Mouse (Mus musculus) forebrain, embryonic 14.5 days (tissue): ENCODE measurements at regions not wholly inside any gene's neighbourhood (a gene's known extent, or its start where the extent isn't known, plus 50 kb on each side); places are given as distances from the start of the nearest gene placed in this dataset.
A peak's percentile ranks its signal among the peaks of the same experiment; 100 is the strongest.

Experiments
- ATAC-seq: fragments of 200-750 bp; cut with Nextera tagmentation; 2 replicates; pipeline ENCODE4 v1.8.0; 2017; ENCODE audit warnings: mild to moderate bottlenecking, moderate library complexity
- DNase-seq: peaks from one replicate; pipeline ENCODE4 v3.0.0-alpha.2; 2015; ENCODE audit warnings: low spot score
- H3K27ac ChIP-seq: fragments of 300-500 bp; sonication (generic); 2 replicates; pipeline ENCODE4 v1.5.1; 2014; ENCODE audit warnings: low read depth, mild to moderate bottlenecking, control low read depth, low read length, moderate library complexity
- H3K27me3 ChIP-seq: fragments of 300-500 bp; sonication (generic); replicated peaks from 2 replicates; pipeline ENCODE4 v1.6.1; 2014; ENCODE audit warnings: low read length, control low read depth, mixed read lengths; ENCODE audit not compliant: control insufficient read depth, insufficient read depth
- H3K36me3 ChIP-seq: fragments of 300-500 bp; sonication (generic); 2 replicates; pipeline ENCODE4 v1.6.1; 2014; ENCODE audit warnings: low read length, control low read depth; ENCODE audit not compliant: control insufficient read depth, insufficient read depth
- H3K4me1 ChIP-seq: fragments of 300-500 bp; sonication (generic); 2 replicates; pipeline ENCODE4 v1.6.1; 2014; ENCODE audit warnings: antibody characterized with exemption, low read length, control low read depth; ENCODE audit not compliant: control insufficient read depth, insufficient read depth
- H3K4me2 ChIP-seq: fragments of 300-500 bp; sonication (generic); 2 replicates; pipeline ENCODE4 v1.6.1; 2014; ENCODE audit warnings: mild to moderate bottlenecking, control low read depth, low read length
- H3K4me3 ChIP-seq: fragments of 300-500 bp; sonication (generic); 2 replicates; pipeline ENCODE4 v1.5.1; 2014; ENCODE audit warnings: low read depth, low read length, control low read depth
- H3K9ac ChIP-seq: fragments of 300-500 bp; sonication (generic); 2 replicates; pipeline ENCODE4 v1.6.1; 2014; ENCODE audit warnings: mild to moderate bottlenecking, low read length, control low read depth, moderate library complexity
- H3K9me3 ChIP-seq: fragments of 300-500 bp; sonication (generic); replicated peaks from 2 replicates; pipeline ENCODE4 v1.6.1; 2016; ENCODE audit warnings: low read length, control low read depth, mixed read lengths; ENCODE audit not compliant: control insufficient read depth
- WGBS: fragments of 180-500 bp; shearing (Covaris S2); extraction: QIAGEN DNeasy Blood & Tissue Kit; methylation state at CpG from one replicate; pipeline ENCODE4 v1.1.7; 2014; 5-methylcytosine and 5-hydroxymethylcytosine counted together

GRCm38 (mm10) chr5:52249804-52250203, 59.5 kb upstream of the Dhx15 start:
- Histone ChIP-seq H3K36me3 (no peaks in the 10 kb centered on the region), H3K4me2 (no peak overlapping the region), H3K9ac (no peak overlapping the region), H3K4me3 (no peak overlapping the region), H3K27ac (no peak overlapping the region), H3K4me1 (no peaks in the 10 kb centered on the region), H3K9me3 (no peaks in the 10 kb centered on the region), H3K27me3 (no peaks in the 10 kb centered on the region)
- WGBS: 91% methylated on average over 7 of the region's 7 CpGs
- ATAC-seq: no peak
- DNase-seq: no peak

GRCm38 (mm10) chr5:52243931-52244330, 53.6 kb upstream of the Dhx15 start:
- Histone ChIP-seq H3K4me3 (no peak overlapping the region), H3K27ac (no peak overlapping the region), H3K27me3 (no peaks in the 10 kb centered on the region), H3K36me3 (no peaks in the 10 kb centered on the region), H3K9me3 (no peaks in the 10 kb centered on the region), H3K9ac (no peak overlapping the region), H3K4me2 (no peak overlapping the region), H3K4me1 (no peaks in the 10 kb centered on the region)
- WGBS: 92% methylated on average over 4 of the region's 4 CpGs
- DNase-seq (no peak), ATAC-seq (no peak)

- Histone ChIP-seq H3K4me2 (no peak overlapping the region), H3K27me3 (no peaks in the 10 kb centered on the region), H3K36me3 (no peaks in the 10 kb centered on the region), H3K27ac (no peak overlapping the region), H3K9me3 (no peaks in the 10 kb centered on the region), H3K4me1 (no peaks in the 10 kb centered on the region), H3K4me3 (no peak overlapping the region), H3K9ac (no peak overlapping the region)
- no peak for ATAC-seq
- WGBS: 73% methylated on average over 2 of the region's 2 CpGs
- peak; percentile 54 for DNase-seq
Observed at GRCm38 (mm10) chr5:52242414-52242813, 52.1 kb upstream of the Dhx15 start.

GRCm38 (mm10) chr5:52240540-52240939, 50.2 kb upstream of the Dhx15 start:
- no peaks in the 10 kb centered on the region for H3K9me3 ChIP-seq
- H3K27ac ChIP-seq: no peak overlapping the region
- no peak overlapping the region for H3K9ac ChIP-seq
- no peak overlapping the region for H3K4me3 ChIP-seq
- DNase-seq (no peak), ATAC-seq (no peak)
- 2% methylated on average over 2 of the region's 2 CpGs for WGBS
- no peaks in the 10 kb centered on the region for H3K36me3 ChIP-seq
- no peak overlapping the region for H3K4me2 ChIP-seq
- no peaks in the 10 kb centered on the region for H3K27me3 ChIP-seq
- H3K4me1 ChIP-seq: no peaks in the 10 kb centered on the region
